Mouse (Mus musculus) urinary bladder, postnatal 25 days (tissue): ENCODE results near the gene Ttll8.

ENCODE experiments used
- DNase-seq: peaks from one replicate; pipeline ENCODE4 v3.0.0; 2022; ENCODE audit warnings: low spot score

Gene Ttll8

GRCm38 (mm10) chr15:88954368-88955072, at the start of gene Ttll8:
Gene Ttll8 (minus strand): TSS chr15:88954418.
- peak; percentile 14 for DNase-seq

GRCm38 (mm10) chr15:89001245-89001644, 47.0 kb upstream of the Ttll8 start:
- no peak for DNase-seq

- no peak for DNase-seq
These were observed 46.1 kb upstream of the Ttll8 start for GRCm38 (mm10) chr15:89000367-89000766.

GRCm38 (mm10) chr15:88999124-88999523, 44.9 kb upstream of the Ttll8 start:
- DNase-seq = no peak

GRCm38 (mm10) chr15:88998636-88999035, 44.4 kb upstream of the Ttll8 start:
- no peak for DNase-seq

GRCm38 (mm10) chr15:88989236-88989635, 35.0 kb upstream of the Ttll8 start:
- peak; percentile 13 for DNase-seq

- no peak for DNase-seq
These were observed 28.4 kb upstream of the Ttll8 start, which contains the start of gene Mov10l1 for GRCm38 (mm10) chr15:88982534-88983079. Gene Mov10l1 (plus strand): TSS chr15:88982909.

GRCm38 (mm10) chr15:88979138-88979446, 24.9 kb upstream of the Ttll8 start:
- DNase-seq = no peak

GRCm38 (mm10) chr15:88978281-88979137, 24.3 kb upstream of the Ttll8 start, which contains the start of gene Mlc1:
Gene Mlc1 (minus strand): TSS chr15:88979007.
- DNase-seq = no peak

- no peak for DNase-seq
These were observed 18.1 kb upstream of the Ttll8 start for GRCm38 (mm10) chr15:88972300-88972699.

- no peak for DNase-seq
These were observed 9.9 kb upstream of the Ttll8 start for GRCm38 (mm10) chr15:88964070-88964578.

GRCm38 (mm10) chr15:88957522-88957921, 3.3 kb upstream of the Ttll8 start:
- no peak for DNase-seq

GRCm38 (mm10) chr15:88955342-88955741, 1.1 kb upstream of the Ttll8 start:
- no peak for DNase-seq

GRCm38 (mm10) chr15:88951246-88951645, 3.0 kb downstream of the Ttll8 start:
- DNase-seq = no peak

- DNase-seq = no peak
These were observed 7.4 kb downstream of the Ttll8 start for GRCm38 (mm10) chr15:88946851-88947250.

- DNase-seq = no peak
These were observed 10.2 kb downstream of the Ttll8 start for GRCm38 (mm10) chr15:88943896-88944551.

GRCm38 (mm10) chr15:88942783-88943182, 11.4 kb downstream of the Ttll8 start:
- no peak for DNase-seq

GRCm38 (mm10) chr15:88937291-88937650, 16.9 kb downstream of the Ttll8 start:
- DNase-seq = no peak

GRCm38 (mm10) chr15:88936619-88937290, 17.5 kb downstream of the Ttll8 start:
- DNase-seq = no peak

- DNase-seq = no peak
These were observed 20.1 kb downstream of the Ttll8 start for GRCm38 (mm10) chr15:88934141-88934540.

- no peak for DNase-seq
These were observed 21.6 kb downstream of the Ttll8 start for GRCm38 (mm10) chr15:88932667-88933066.

GRCm38 (mm10) chr15:88921992-88922310, 32.3 kb downstream of the Ttll8 start:
- peak; percentile 15 for DNase-seq
